9 mouse cellular contexts compared by ENCODE assay signal in the genomic region with DNA sequence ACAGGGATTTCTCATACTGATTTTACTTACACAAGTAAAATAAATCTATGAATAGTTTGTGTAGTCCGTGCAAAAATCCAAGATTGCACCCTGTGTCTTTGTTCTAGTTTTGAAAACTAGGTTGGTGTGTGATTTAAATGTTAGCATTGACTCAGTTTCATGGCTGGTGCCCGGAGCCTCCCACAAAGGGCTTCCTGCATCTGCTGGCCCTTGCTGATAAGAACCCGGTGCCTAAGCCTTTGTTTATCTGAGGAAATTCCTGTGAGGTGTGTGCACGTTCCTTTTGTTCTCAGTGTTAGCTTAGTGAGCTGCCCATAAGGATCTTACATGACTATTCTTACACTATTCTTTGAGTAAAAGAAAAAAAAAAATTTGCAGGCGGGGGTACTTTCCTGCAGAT. TPM values are rescaled to one million over a fixed set of nuclear protein-coding genes. Genes with fewer than 3 reads are reported as not detected.
DNase-seq lines count a peak whose midpoint lies in the region; ATAC-seq and TF ChIP-seq lines count a peak whose summit lies in the region.
"Had no signal": no experiment of that assay in that cellular context is flagged by ENCODE, and none has a peak within 500 bp of the region (broad histone marks: within the 10 kb centered on the region; RNA-seq: fewer than 3 reads in every experiment).

No protein-coding gene starts in this region.

- no peaks in the 10 kb centered on the region for H3K27me3 ChIP-seq in heart, postnatal 0 days (ENCODE audit: control insufficient read depth, insufficient read depth, low read length)
- H3K27me3 ChIP-seq in midbrain, embryonic 13.5 days, result no peaks in the 10 kb centered on the region
- no peaks in the 10 kb centered on the region for H3K27me3 ChIP-seq in forebrain, embryonic 15.5 days
- H3K27me3 ChIP-seq: hindbrain, embryonic 15.5 days had no signal

- peak; percentile 88 for TF ChIP-seq EP300 in heart, postnatal 0 days (IDR thresholded peaks at IDR 0.05; ENCODE audit: low read depth)

- DNase-seq in 416B (ENCODE audit: low read depth), result peak; percentile 97
- DNase-seq in brain, embryonic 14.5 days (ENCODE audit: low read depth), result peak; percentile 4
- peak; percentile 68 for DNase-seq in heart, postnatal 0 days (ENCODE audit: low spot score)
- peak; percentile 18 for DNase-seq in lung, adult 2 months
- no peak for DNase-seq in frontal cortex, postnatal 14 days (ENCODE audit: low spot score in 2 of 2)
- no peak for DNase-seq in adrenal gland, adult 18-20 months (ENCODE audit: low spot score in 2 of 2)

- no peak for TF ChIP-seq CTCF in brain, embryonic 14.5 days (IDR thresholded peaks at IDR 0.05; ENCODE audit: borderline replicate concordance, extremely low read depth, insufficient read depth, insufficient read length)
- no peak for TF ChIP-seq CTCF in heart, postnatal 0 days (IDR thresholded peaks at IDR 0.05; ENCODE audit: low read depth)
- TF ChIP-seq CTCF in lung, adult 2 months (IDR thresholded peaks at IDR 0.05; ENCODE audit: insufficient read depth, low read length), result no peak

- H3K9me3 ChIP-seq in heart, postnatal 0 days (replicated peaks; ENCODE audit: control insufficient read depth, low read length), result no peaks in the 10 kb centered on the region
- no peaks in the 10 kb centered on the region for H3K9me3 ChIP-seq in midbrain, embryonic 13.5 days
- no peaks in the 10 kb centered on the region for H3K9me3 ChIP-seq in forebrain, embryonic 15.5 days
- H3K9me3 ChIP-seq: hindbrain, embryonic 15.5 days had no signal

- no peak overlapping the region for H3K9ac ChIP-seq in heart, postnatal 0 days (replicated peaks; ENCODE audit: low read depth, low read length)
- no peak overlapping the region for H3K9ac ChIP-seq in midbrain, embryonic 13.5 days (replicated peaks)
- H3K9ac ChIP-seq in forebrain, embryonic 15.5 days (replicated peaks), result no peak overlapping the region
- H3K9ac ChIP-seq: hindbrain, embryonic 15.5 days had no signal

- TF ChIP-seq POLR2A in brain, embryonic 14.5 days (IDR thresholded peaks at IDR 0.05; ENCODE audit: borderline replicate concordance, extremely low read depth, insufficient read depth, insufficient read length, poor library complexity, severe bottlenecking), result no peak
- TF ChIP-seq POLR2A in lung, adult 2 months (IDR thresholded peaks at IDR 0.05; ENCODE audit: borderline replicate concordance, extremely low read depth, low read depth, low read length), result no peak

- WGBS in heart, postnatal 0 days, result 16% methylated on average over 5 of the region's 5 CpGs
- WGBS in lung, adult 2 months, result 16% methylated on average over 5 of the region's 5 CpGs
- 62% methylated on average over 5 of the region's 5 CpGs for WGBS in midbrain, embryonic 13.5 days
- WGBS in forebrain, embryonic 15.5 days, result 51% methylated on average over 5 of the region's 5 CpGs

- peaks cover 5% of the 10 kb centered on the region; the same call in 1 of the 2 replicates for H3K4me1 ChIP-seq in heart, postnatal 0 days (ENCODE audit: control insufficient read depth, insufficient read depth)
- peaks cover 9% of the 10 kb centered on the region for H3K4me1 ChIP-seq in lung, adult 2 months (ENCODE audit: control insufficient read depth, insufficient read depth, low read length)
- no peaks in the 10 kb centered on the region for H3K4me1 ChIP-seq in midbrain, embryonic 13.5 days (replicated peaks)
- H3K4me1 ChIP-seq in forebrain, embryonic 15.5 days, result no peaks in the 10 kb centered on the region
- H3K4me1 ChIP-seq: hindbrain, embryonic 15.5 days had no signal

- peak overlapping the region; percentile 71; the same call in 1 of the 2 replicates for H3K27ac ChIP-seq in heart, postnatal 0 days (ENCODE audit: low read depth)
- no peak overlapping the region for H3K27ac ChIP-seq in midbrain, embryonic 13.5 days
- H3K27ac ChIP-seq in forebrain, embryonic 15.5 days (replicated peaks), result no peak overlapping the region
- H3K27ac ChIP-seq: hindbrain, embryonic 15.5 days had no signal

- peak; percentile 79 for ATAC-seq in heart, postnatal 0 days (ENCODE audit: insufficient read depth, low read depth)
- ATAC-seq in midbrain, embryonic 13.5 days, result no peak
- ATAC-seq in forebrain, embryonic 15.5 days (replicated peaks), result no peak

- H3K4me3 ChIP-seq in heart, postnatal 0 days (ENCODE audit: low read depth, low read length), result no peak overlapping the region
- no peak overlapping the region for H3K4me3 ChIP-seq in lung, adult 2 months (replicated peaks; ENCODE audit: extremely low read depth, low read depth, low read length)
- H3K4me3 ChIP-seq in midbrain, embryonic 13.5 days (replicated peaks), result no peak overlapping the region
- no peak overlapping the region for H3K4me3 ChIP-seq in forebrain, embryonic 15.5 days
- H3K4me3 ChIP-seq: hindbrain, embryonic 15.5 days had no signal

- peaks cover 54% of the 10 kb centered on the region for H3K36me3 ChIP-seq in heart, postnatal 0 days (replicated peaks; ENCODE audit: control insufficient read depth, insufficient read depth, low read length)
- H3K36me3 ChIP-seq in midbrain, embryonic 13.5 days, result peaks cover 58% of the 10 kb centered on the region
- peaks cover 48% of the 10 kb centered on the region for H3K36me3 ChIP-seq in forebrain, embryonic 15.5 days

- H3K4me2 ChIP-seq in heart, postnatal 0 days (ENCODE audit: low read depth, low read length), result no peak overlapping the region
- no peak overlapping the region for H3K4me2 ChIP-seq in midbrain, embryonic 13.5 days (replicated peaks)
- H3K4me2 ChIP-seq in forebrain, embryonic 15.5 days (replicated peaks), result no peak overlapping the region
- H3K4me2 ChIP-seq: hindbrain, embryonic 15.5 days had no signal

RNA-seq across cellular contexts. Expression of a gene that starts 16.4 kb away (rescaled TPM):
- polyA plus RNA-seq in brain, embryonic 14.5 days (2012; rRNA removed), result 21.3 and 29.2 TPM in 2 replicates
- total RNA-seq in heart, postnatal 0 days (2014; rRNA removed; ENCODE audit: low replicate concordance), result 14.0 and 18.1 TPM in 2 replicates
- polyA plus RNA-seq in heart, postnatal 0 days (2015; fragmentation: Nextera tagmentation; extraction: Ambion mirVana), result 19.5 and 20.9 TPM in 2 replicates
- polyA plus RNA-seq in lung, adult 2 months (2012; rRNA removed), result 10.1 and 14.6 TPM in 2 replicates
- 10 to 100 TPM; 31.9 to 34.3 TPM for total RNA-seq in adrenal gland, adult 18-20 months (2021)
- polyA plus RNA-seq in midbrain, embryonic 13.5 days (2015; fragmentation: Nextera tagmentation; extraction: Ambion mirVana), result 39.9 and 43.2 TPM in 2 replicates
- 41.4 TPM in 2 replicates for polyA plus RNA-seq in forebrain, embryonic 15.5 days (2015; fragmentation: Nextera tagmentation; extraction: Ambion mirVana)

RNA-seq across cellular contexts. Expression of a gene that starts 18.1 kb away (rescaled TPM):
- 7.3 and 8.8 TPM in 2 replicates for polyA plus RNA-seq in brain, embryonic 14.5 days (2012; rRNA removed)
- total RNA-seq in heart, postnatal 0 days (2014; rRNA removed; ENCODE audit: low replicate concordance), result 7.1 and 8.0 TPM in 2 replicates
- 9.4 and 10.1 TPM in 2 replicates for polyA plus RNA-seq in heart, postnatal 0 days (2015; fragmentation: Nextera tagmentation; extraction: Ambion mirVana)
- 23.1 and 25.5 TPM in 2 replicates for polyA plus RNA-seq in lung, adult 2 months (2012; rRNA removed)
- 1 to 10 TPM; 2.1 to 2.3 TPM for total RNA-seq in adrenal gland, adult 18-20 months (2021)
- 6.1 and 6.9 TPM in 2 replicates for polyA plus RNA-seq in midbrain, embryonic 13.5 days (2015; fragmentation: Nextera tagmentation; extraction: Ambion mirVana)
- polyA plus RNA-seq in forebrain, embryonic 15.5 days (2015; fragmentation: Nextera tagmentation; extraction: Ambion mirVana), result 6.2 and 7.5 TPM in 2 replicates

RNA-seq across cellular contexts. Expression of a gene that starts 23.4 kb away (rescaled TPM):
- 16.7 and 23.6 TPM in 2 replicates for polyA plus RNA-seq in brain, embryonic 14.5 days (2012; rRNA removed)
- 24.9 and 30.0 TPM in 2 replicates for total RNA-seq in heart, postnatal 0 days (2014; rRNA removed; ENCODE audit: low replicate concordance)
- 14.3 and 15.0 TPM in 2 replicates for polyA plus RNA-seq in heart, postnatal 0 days (2015; fragmentation: Nextera tagmentation; extraction: Ambion mirVana)
- 0.20 and 1.3 TPM in 2 replicates for polyA plus RNA-seq in lung, adult 2 months (2012; rRNA removed)
- 1 to 10 TPM; 1.3 to 1.6 TPM for total RNA-seq in adrenal gland, adult 18-20 months (2021)
- 26.8 and 27.5 TPM in 2 replicates for polyA plus RNA-seq in midbrain, embryonic 13.5 days (2015; fragmentation: Nextera tagmentation; extraction: Ambion mirVana)
- polyA plus RNA-seq in forebrain, embryonic 15.5 days (2015; fragmentation: Nextera tagmentation; extraction: Ambion mirVana), result 28.4 and 28.7 TPM in 2 replicates

RNA-seq across cellular contexts. Expression of a gene that starts 42.8 kb away (rescaled TPM):
- polyA plus RNA-seq in brain, embryonic 14.5 days (2012; rRNA removed), result 7.6 and 7.7 TPM in 2 replicates
- total RNA-seq in heart, postnatal 0 days (2014; rRNA removed; ENCODE audit: low replicate concordance), result 1.2 and 3.8 TPM in 2 replicates
- polyA plus RNA-seq in heart, postnatal 0 days (2015; fragmentation: Nextera tagmentation; extraction: Ambion mirVana), result 2.7 and 3.4 TPM in 2 replicates
- 0.88 and 1.5 TPM in 2 replicates for polyA plus RNA-seq in lung, adult 2 months (2012; rRNA removed)
- 1 to 10 TPM; 5.1 to 5.5 TPM for total RNA-seq in adrenal gland, adult 18-20 months (2021)
- 8.9 and 9.1 TPM in 2 replicates for polyA plus RNA-seq in midbrain, embryonic 13.5 days (2015; fragmentation: Nextera tagmentation; extraction: Ambion mirVana)
- 7.3 and 7.6 TPM in 2 replicates for polyA plus RNA-seq in forebrain, embryonic 15.5 days (2015; fragmentation: Nextera tagmentation; extraction: Ambion mirVana)

Comparison
In these comparisons a context has a peak if more than half of its experiments do, and no peak if none do; other contexts are left out.
1. DNase-seq: peak in 416B (single experiment), brain, embryonic 14.5 days (single experiment), heart, postnatal 0 days (single experiment) and lung, adult 2 months (single experiment); none in frontal cortex, postnatal 14 days (0 of 2) and adrenal gland, adult 18-20 months (0 of 2).